Mouse (Mus musculus): ENCODE results near the gene Nxf1. TPM values are rescaled to one million over a fixed set of nuclear protein-coding genes. Genes with fewer than 3 reads are reported as not detected.

Gene Nxf1
- polyA plus RNA-seq, 1 experiment from 2014 or later = 54.5 TPM

DNA sequence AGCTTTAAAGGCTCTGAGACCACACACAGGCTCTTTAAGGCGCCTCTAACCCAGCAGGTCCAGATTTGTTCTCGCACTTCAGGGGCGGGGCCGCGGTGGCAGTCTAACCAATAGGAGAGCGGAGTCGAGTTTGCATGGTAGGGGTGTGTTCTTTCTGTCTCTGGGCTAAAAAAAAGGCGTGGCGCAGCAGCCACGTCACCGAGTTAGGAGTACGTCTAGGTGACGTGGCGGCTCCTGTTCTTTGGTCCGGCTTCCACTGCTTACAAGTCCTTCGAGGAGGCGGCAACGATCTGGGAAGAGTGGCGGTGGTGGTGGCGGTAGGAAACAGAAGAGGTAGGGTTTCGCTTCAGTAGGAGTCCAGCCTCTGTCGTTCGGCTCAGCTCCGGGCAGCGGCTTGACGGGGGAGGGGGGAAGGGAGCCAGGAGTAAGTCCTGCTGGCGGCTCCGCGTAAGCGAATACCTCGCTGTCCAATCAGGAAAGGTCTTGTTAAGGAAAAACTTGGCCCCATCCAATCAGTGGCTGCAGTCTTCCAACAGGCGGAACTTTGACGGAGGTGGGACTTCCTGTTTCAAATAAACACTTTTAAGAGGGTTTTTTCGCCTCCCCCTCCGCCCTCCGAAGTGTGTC is 15.5 kb upstream of the Nxf1 start, which contains the start of gene Stx5a:
TSS of gene Stx5a (plus strand) at position 171 of the 627 bp plus-strand sequence.
- H3K4me3 ChIP-seq (ENCODE audit: low read depth, low read length) = peak within 1 kb of the TSS; percentile 83
- WGBS = under 1% methylated on average over 36 of the region's 36 CpGs
- H3K36me3 ChIP-seq (ENCODE audit: control insufficient read depth, insufficient read depth) = peaks cover 54% of the 10 kb centered on the region
- H3K27ac ChIP-seq (ENCODE audit: low read depth, low read length) = peak within 1 kb of the TSS; percentile 93
- ATAC-seq = peak; percentile 98
- H3K4me1 ChIP-seq (replicated peaks; ENCODE audit: control insufficient read depth, insufficient read depth, low read length) = 0 out of 2 replicates have a peak, but pooled peaks cover 5% of the 10 kb centered on the region
- H3K27me3 ChIP-seq (replicated peaks; ENCODE audit: control insufficient read depth, insufficient read depth, low read length) = no peaks in the 10 kb centered on the region
- H3K9ac ChIP-seq (ENCODE audit: low read depth, low read length) = peak within 1 kb of the TSS; percentile 91
- peak within 1 kb of the TSS; percentile 80 for H3K4me2 ChIP-seq (replicated peaks; ENCODE audit: low read depth)
- no peaks in the 10 kb centered on the region for H3K9me3 ChIP-seq (ENCODE audit: control insufficient read depth)
- TF ChIP-seq CTCF (IDR thresholded peaks at IDR 0.05; ENCODE audit: low read depth) = 0 out of 2 replicates have a peak, but pooled peaks have one; percentile 6

- 5% methylated on average over 14 of the region's 14 CpGs for WGBS
- peak overlapping the region; percentile 91 for H3K9ac ChIP-seq (ENCODE audit: low read depth, low read length)
- no peak for TF ChIP-seq CTCF (IDR thresholded peaks at IDR 0.05; ENCODE audit: low read depth)
Measured at GRCm38 (mm10) chr19:8742176-8742575, 14.7 kb upstream of the Nxf1 start.

DNA sequence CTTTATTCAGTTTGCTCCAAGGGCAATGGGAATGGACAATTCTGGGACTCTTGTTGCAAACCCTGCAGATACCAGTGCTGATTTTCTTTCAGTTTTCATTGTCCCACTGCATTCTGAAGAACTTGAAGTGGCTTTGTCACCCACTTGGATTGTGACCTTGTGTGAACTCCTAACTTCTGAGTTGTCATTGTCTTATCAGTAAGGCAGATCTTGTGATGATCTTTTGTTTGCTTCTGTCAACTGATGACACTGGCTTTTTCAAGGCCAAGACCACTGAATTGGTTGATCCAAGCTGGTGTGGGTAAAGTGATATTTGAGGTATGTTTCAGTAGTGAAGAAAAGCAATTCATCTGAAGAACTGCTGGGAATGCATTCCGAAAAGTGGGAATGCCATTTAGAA is 11.5 kb upstream of the Nxf1 start:
- no peak overlapping the region for H3K27ac ChIP-seq (ENCODE audit: low read depth, low read length)
- ATAC-seq = no peak
- H3K27me3 ChIP-seq (replicated peaks; ENCODE audit: control insufficient read depth, insufficient read depth, low read length) = no peaks in the 10 kb centered on the region
- H3K4me1 ChIP-seq (replicated peaks; ENCODE audit: control insufficient read depth, insufficient read depth, low read length) = 0 out of 2 replicates have a peak, but pooled peaks cover 5% of the 10 kb centered on the region
- peaks cover 69% of the 10 kb centered on the region for H3K36me3 ChIP-seq (ENCODE audit: control insufficient read depth, insufficient read depth)
- 98% methylated on average over 1 of the region's 1 CpGs for WGBS
- H3K4me2 ChIP-seq (replicated peaks; ENCODE audit: low read depth) = no peak overlapping the region
- no peak overlapping the region for H3K9ac ChIP-seq (ENCODE audit: low read depth, low read length)
- no peaks in the 10 kb centered on the region for H3K9me3 ChIP-seq (ENCODE audit: control insufficient read depth)
- no peak for TF ChIP-seq CTCF (IDR thresholded peaks at IDR 0.05; ENCODE audit: low read depth)
- H3K4me3 ChIP-seq (ENCODE audit: low read depth, low read length) = no peak overlapping the region

More at GRCm38 (mm10) chr19:8742176-8742575, 14.7 kb upstream of the Nxf1 start:
- Histone ChIP-seq H3K4me2 (replicated peaks; ENCODE audit: low read depth) (peak overlapping the region; percentile 80), H3K27me3 (replicated peaks; ENCODE audit: control insufficient read depth, insufficient read depth, low read length) (no peaks in the 10 kb centered on the region), H3K36me3 (ENCODE audit: control insufficient read depth, insufficient read depth) (peaks cover 62% of the 10 kb centered on the region), H3K9me3 (ENCODE audit: control insufficient read depth) (no peaks in the 10 kb centered on the region), H3K4me1 (replicated peaks; ENCODE audit: control insufficient read depth, insufficient read depth, low read length) (0 out of 2 replicates have a peak, but pooled peaks cover 5% of the 10 kb centered on the region), H3K27ac (ENCODE audit: low read depth, low read length) (peak overlapping the region; percentile 93), H3K4me3 (ENCODE audit: low read depth, low read length) (peak overlapping the region; percentile 83)
- ATAC-seq = no peak

- no peak overlapping the region for H3K4me3 ChIP-seq (ENCODE audit: low read depth, low read length)
- no peaks in the 10 kb centered on the region for H3K27me3 ChIP-seq (replicated peaks; ENCODE audit: control insufficient read depth, insufficient read depth, low read length)
- 76% methylated on average over 2 of the region's 2 CpGs for WGBS
- 0 out of 2 replicates have a peak, but pooled peaks cover 5% of the 10 kb centered on the region for H3K4me1 ChIP-seq (replicated peaks; ENCODE audit: control insufficient read depth, insufficient read depth, low read length)
- H3K9ac ChIP-seq (ENCODE audit: low read depth, low read length) = no peak overlapping the region
- H3K27ac ChIP-seq (ENCODE audit: low read depth, low read length) = no peak overlapping the region
- H3K36me3 ChIP-seq (ENCODE audit: control insufficient read depth, insufficient read depth) = peaks cover 84% of the 10 kb centered on the region
- peak; percentile 64 for TF ChIP-seq CTCF (IDR thresholded peaks at IDR 0.05; ENCODE audit: low read depth)
- ATAC-seq = no peak
- H3K4me2 ChIP-seq (replicated peaks; ENCODE audit: low read depth) = no peak overlapping the region
- H3K9me3 ChIP-seq (ENCODE audit: control insufficient read depth) = no peaks in the 10 kb centered on the region
Measured at GRCm38 (mm10) chr19:8747368-8747767, 9.5 kb upstream of the Nxf1 start.

DNA sequence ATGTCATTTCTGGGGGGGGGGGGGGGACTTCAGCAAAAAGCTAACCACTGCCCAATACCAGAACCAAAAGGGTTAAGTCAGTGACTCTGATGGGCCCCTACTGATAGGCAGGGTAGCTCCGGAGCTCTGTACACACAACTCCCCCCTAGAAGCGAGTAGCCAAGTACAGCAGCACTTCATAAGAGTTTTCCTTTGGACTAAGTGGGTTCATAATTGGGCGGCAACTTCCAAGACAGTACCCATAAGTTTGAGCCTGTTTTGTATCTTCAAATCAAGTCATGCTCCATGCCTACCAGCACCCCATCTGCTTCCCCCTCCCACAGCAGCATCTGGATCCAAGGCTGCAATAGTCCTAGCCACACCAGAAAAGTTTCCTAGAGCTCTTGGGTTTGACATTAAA is 1.2 kb upstream of the Nxf1 start:
- H3K27ac ChIP-seq (ENCODE audit: low read depth, low read length) = no peak overlapping the region
- no peak for TF ChIP-seq CTCF (IDR thresholded peaks at IDR 0.05; ENCODE audit: low read depth)
- WGBS = 46% methylated on average over 3 of the region's 3 CpGs
- H3K9me3 ChIP-seq (ENCODE audit: control insufficient read depth) = no peaks in the 10 kb centered on the region
- ATAC-seq = no peak
- no peaks in the 10 kb centered on the region for H3K27me3 ChIP-seq (replicated peaks; ENCODE audit: control insufficient read depth, insufficient read depth, low read length)
- H3K4me1 ChIP-seq (replicated peaks; ENCODE audit: control insufficient read depth, insufficient read depth, low read length) = no peaks in the 10 kb centered on the region
- H3K4me3 ChIP-seq (ENCODE audit: low read depth, low read length) = no peak overlapping the region
- H3K4me2 ChIP-seq (replicated peaks; ENCODE audit: low read depth) = peak overlapping the region; percentile 75; the same call in 1 of the 2 replicates
- peaks cover 42% of the 10 kb centered on the region for H3K36me3 ChIP-seq (ENCODE audit: control insufficient read depth, insufficient read depth)
- no peak overlapping the region for H3K9ac ChIP-seq (ENCODE audit: low read depth, low read length)

DNA sequence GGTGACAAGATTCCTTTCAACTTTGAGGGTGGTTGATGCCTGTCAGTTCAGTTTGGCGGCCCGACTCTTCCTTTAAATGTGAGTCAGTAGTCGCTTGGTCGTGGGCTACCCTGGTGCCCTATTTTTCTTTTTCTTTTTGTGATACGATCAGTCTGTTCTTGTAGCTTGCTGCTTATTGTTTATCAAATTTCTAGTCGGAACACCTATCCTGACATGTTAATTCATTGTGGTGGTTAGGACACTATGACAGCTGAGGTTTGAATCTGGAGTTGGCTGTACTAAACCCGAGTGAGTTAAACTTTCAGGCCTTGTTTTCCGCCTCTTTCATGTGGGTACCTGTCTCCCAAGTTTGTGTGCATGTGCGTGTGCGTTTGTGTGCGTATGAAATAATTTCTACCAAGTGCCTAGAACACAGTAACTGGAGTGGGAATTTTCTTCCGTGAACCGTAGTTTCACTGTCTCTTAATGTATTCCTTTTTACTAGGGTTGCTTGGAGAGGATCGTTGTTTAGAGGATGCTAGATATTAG is 662 bp downstream of the Nxf1 start:
- WGBS = 3% methylated on average over 14 of the region's 14 CpGs

More for the DNA sequence above, 662 bp downstream of the Nxf1 start:
- no peaks in the 10 kb centered on the region for H3K9me3 ChIP-seq (ENCODE audit: control insufficient read depth)
- H3K4me1 ChIP-seq (replicated peaks; ENCODE audit: control insufficient read depth, insufficient read depth, low read length) = no peaks in the 10 kb centered on the region
- ATAC-seq = no peak
- H3K9ac ChIP-seq (ENCODE audit: low read depth, low read length) = peak overlapping the region; percentile 96
- peak overlapping the region; percentile 99 for H3K4me3 ChIP-seq (ENCODE audit: low read depth, low read length)
- TF ChIP-seq CTCF (IDR thresholded peaks at IDR 0.05; ENCODE audit: low read depth) = no peak
- peak overlapping the region; percentile 79 for H3K27ac ChIP-seq (ENCODE audit: low read depth, low read length)
- H3K27me3 ChIP-seq (replicated peaks; ENCODE audit: control insufficient read depth, insufficient read depth, low read length) = no peaks in the 10 kb centered on the region
- peaks cover 28% of the 10 kb centered on the region for H3K36me3 ChIP-seq (ENCODE audit: control insufficient read depth, insufficient read depth)
- peak overlapping the region; percentile 75 for H3K4me2 ChIP-seq (replicated peaks; ENCODE audit: low read depth)
